8 mouse cellular contexts compared by ENCODE assay signal in genomic region chr5:121837441-121838340, GRCm38 (mm10). TPM values are rescaled to one million over a fixed set of nuclear protein-coding genes. Genes with fewer than 3 reads are reported as not detected.
DNase-seq lines count a peak whose midpoint lies in the region; ATAC-seq and TF ChIP-seq lines count a peak whose summit lies in the region.

Gene Sh2b3 (minus strand): TSS chr5:121837646.

- ATAC-seq in embryonic facial prominence, embryonic 13.5 days (ENCODE audit: insufficient number of reproducible peaks, insufficient read depth, low FRiP score, low TSS enrichment, low read depth): no peak; the same call in 1 of the 2 replicates
- 0 out of 2 replicates have a peak, but pooled peaks have one; percentile 8 for ATAC-seq in heart, embryonic 14.5 days (ENCODE audit: insufficient number of reproducible peaks, insufficient read depth, low FRiP score, low read depth)
- ATAC-seq in lung, postnatal 0 days: peak; percentile 10
- no peak for ATAC-seq in cerebellum, adult (ENCODE audit: insufficient number of reproducible peaks, low FRiP score, low TSS enrichment)

- H3K9me3 ChIP-seq in embryonic facial prominence, embryonic 13.5 days: no peaks in the 10 kb centered on the region
- H3K9me3 ChIP-seq in heart, embryonic 14.5 days (ENCODE audit: control insufficient read depth, low read length): no peaks in the 10 kb centered on the region
- H3K9me3 ChIP-seq in lung, postnatal 0 days (ENCODE audit: low read length): no peaks in the 10 kb centered on the region

- peak; percentile 38 for TF ChIP-seq CTCF in lung, postnatal 0 days (IDR thresholded peaks at IDR 0.05)

- H3K9ac ChIP-seq in embryonic facial prominence, embryonic 13.5 days: peak within 1 kb of the TSS; percentile 83
- H3K9ac ChIP-seq in heart, embryonic 14.5 days (ENCODE audit: low read length): peak within 1 kb of the TSS; percentile 86
- peak within 1 kb of the TSS; percentile 76 for H3K9ac ChIP-seq in lung, postnatal 0 days (replicated peaks; ENCODE audit: low read depth)

- H3K4me3 ChIP-seq in embryonic facial prominence, embryonic 13.5 days: peak within 1 kb of the TSS; percentile 82
- peak within 1 kb of the TSS; percentile 90 to 96 for H3K4me3 ChIP-seq in heart, embryonic 14.5 days (ENCODE audit: control insufficient read depth in 1 of 2, insufficient read depth in 1 of 2, low read depth in 1 of 2, low read length in 2 of 2)
- H3K4me3 ChIP-seq in lung, postnatal 0 days (ENCODE audit: low read depth, low read length): peak within 1 kb of the TSS; percentile 86

- peaks cover 53% of the 10 kb centered on the region for H3K4me1 ChIP-seq in embryonic facial prominence, embryonic 13.5 days
- H3K4me1 ChIP-seq in heart, embryonic 14.5 days (ENCODE audit: control insufficient read depth in 2 of 2, insufficient read depth in 2 of 2, low read length in 2 of 2): peaks cover 41 to 45% of the 10 kb centered on the region in 2 experiments
- H3K4me1 ChIP-seq in lung, postnatal 0 days (ENCODE audit: insufficient read depth, low read depth, low read length): peaks cover 27% of the 10 kb centered on the region

- H3K27ac ChIP-seq in embryonic facial prominence, embryonic 13.5 days: peak within 1 kb of the TSS; percentile 71
- H3K27ac ChIP-seq in heart, embryonic 14.5 days (replicated peaks in 1 of 2; ENCODE audit: control insufficient read depth in 1 of 2, insufficient read depth in 1 of 2, low read depth in 2 of 2, low read length in 2 of 2): peak within 1 kb of the TSS; percentile 82 to 87
- peak within 1 kb of the TSS; percentile 93 for H3K27ac ChIP-seq in lung, postnatal 0 days (ENCODE audit: low read length)

- WGBS in embryonic facial prominence, embryonic 13.5 days: under 1% methylated on average over 35 of the region's 35 CpGs
- under 1% methylated on average over 35 of the region's 35 CpGs for WGBS in heart, embryonic 14.5 days
- WGBS in lung, postnatal 0 days: 1% methylated on average over 35 of the region's 35 CpGs

- no peaks in the 10 kb centered on the region for H3K36me3 ChIP-seq in embryonic facial prominence, embryonic 13.5 days
- H3K36me3 ChIP-seq in heart, embryonic 14.5 days (ENCODE audit: control insufficient read depth, insufficient read depth, low read length): no peaks in the 10 kb centered on the region
- no peaks in the 10 kb centered on the region for H3K36me3 ChIP-seq in lung, postnatal 0 days (ENCODE audit: insufficient read depth, low read length)

- H3K4me2 ChIP-seq in embryonic facial prominence, embryonic 13.5 days: peak within 1 kb of the TSS; percentile 90
- H3K4me2 ChIP-seq in heart, embryonic 14.5 days (ENCODE audit: low read length): peak within 1 kb of the TSS; percentile 80
- H3K4me2 ChIP-seq in lung, postnatal 0 days (replicated peaks; ENCODE audit: low read depth, low read length): peak within 1 kb of the TSS; percentile 67

- peak; percentile 69 to 70 for DNase-seq in spleen, adult 18-20 months
- DNase-seq in spleen, postnatal 4 days (ENCODE audit: low spot score in 2 of 2): no peak
- DNase-seq in layer of hippocampus, adult 8-10 months (ENCODE audit: low spot score in 2 of 2): peak in 1 of 2 experiments; percentile 57
- peak; percentile 73 for DNase-seq in lung, postnatal 0 days (ENCODE audit: low spot score)
- DNase-seq in spleen, postnatal 36 days (ENCODE audit: low spot score in 2 of 2): peak; percentile 73 to 74

- peaks cover 40% of the 10 kb centered on the region for H3K27me3 ChIP-seq in embryonic facial prominence, embryonic 13.5 days
- H3K27me3 ChIP-seq in heart, embryonic 14.5 days (ENCODE audit: control insufficient read depth, insufficient read depth, low read length): no peaks in the 10 kb centered on the region
- H3K27me3 ChIP-seq in lung, postnatal 0 days (replicated peaks; ENCODE audit: insufficient read depth, low read length): no peaks in the 10 kb centered on the region

- TF ChIP-seq EP300 in lung, postnatal 0 days (IDR thresholded peaks at IDR 0.05): peak; percentile 38; the same call in 1 of the 2 replicates

RNA-seq across cellular contexts. Expression of gene Sh2b3, which starts in this region (rescaled TPM):
- 11.3 and 12.2 TPM in 2 replicates for polyA plus RNA-seq in embryonic facial prominence, embryonic 13.5 days (2015; fragmentation: Nextera tagmentation; extraction: Ambion mirVana)
- 16.5 and 18.1 TPM in 2 replicates for polyA plus RNA-seq in heart, embryonic 14.5 days (2014; fragmentation: Nextera tagmentation; extraction: Ambion mirVana)
- 10 to 100 TPM; 19.6 to 21.6 (median 20.4) TPM for total RNA-seq in layer of hippocampus, adult 8-10 months (2022)
- polyA plus RNA-seq in lung, postnatal 0 days (2015; fragmentation: Nextera tagmentation; extraction: Ambion mirVana): 24.4 and 26.2 TPM in 2 replicates

Comparison
In these comparisons a context has a peak if more than half of its experiments do, and no peak if none do; other contexts are left out.
1. DNase-seq: peak in spleen, adult 18-20 months (2 of 2), lung, postnatal 0 days (single experiment) and spleen, postnatal 36 days (2 of 2); none in spleen, postnatal 4 days (0 of 2).
2. ATAC-seq: peak in heart, embryonic 14.5 days (single experiment) and lung, postnatal 0 days (single experiment); none in embryonic facial prominence, embryonic 13.5 days (single experiment) and cerebellum, adult (single experiment).
3. Peak in every context shown above with its lines, with median percentiles within 50 percentile points of each other: H3K27ac ChIP-seq, H3K4me2 ChIP-seq, H3K4me3 ChIP-seq and H3K9ac ChIP-seq.